Mouse (Mus musculus) heart, postnatal 0 days (tissue): ENCODE data around the gene Gatd1.

Source experiments
- CTCF ChIP-seq: IDR thresholded peaks from 2 replicates; pipeline ENCODE4 v1.5.1; 2016; ENCODE audit warnings: antibody characterized with exemption, control low read depth, low read depth
- EP300 ChIP-seq: IDR thresholded peaks from 2 replicates; pipeline ENCODE4 v1.6.1; 2016; ENCODE audit warnings: antibody characterized with exemption, low read depth

DNA sequence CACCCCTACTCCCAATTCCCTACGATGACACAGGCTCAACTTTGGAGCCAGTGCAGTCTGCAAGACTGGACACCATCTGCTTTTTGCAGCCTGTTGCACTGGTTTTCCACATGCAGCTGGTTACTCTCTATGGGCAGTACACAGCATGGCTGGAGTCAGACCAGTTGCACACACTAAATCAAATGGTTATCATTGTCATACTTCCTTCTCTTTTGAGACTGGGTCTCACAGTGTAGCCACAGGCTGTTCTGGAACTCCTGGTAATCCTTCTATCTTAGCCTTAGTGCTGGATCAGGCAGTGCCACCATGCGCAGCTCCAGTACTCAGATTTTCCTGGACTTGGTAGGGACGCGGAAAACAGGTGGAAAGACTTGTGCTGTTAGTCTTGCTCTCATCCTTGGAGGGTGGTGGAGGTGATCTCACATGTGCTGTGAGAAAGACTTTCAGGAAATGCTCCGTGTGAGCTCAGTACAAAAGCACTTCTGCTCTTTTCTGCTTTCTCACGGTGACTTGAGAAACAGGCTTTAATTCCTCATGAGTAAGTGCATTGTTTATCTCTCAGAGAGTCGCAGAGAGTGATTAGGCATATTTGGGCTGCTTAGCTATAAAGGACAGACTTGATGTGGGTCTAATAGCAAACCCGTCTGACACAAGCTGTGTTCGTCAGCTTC, 21.2 kb downstream of the Gatd1 start:
- TF ChIP-seq CTCF (no peak), EP300 (no peak)
